Mouse (Mus musculus) mouse embryonic stem cell (cell line): ENCODE measurements at regions not wholly inside any gene's neighbourhood (a gene's known extent, or its start where the extent isn't known, plus 50 kb on each side); places are given as distances from the start of the nearest gene placed in this dataset.

ENCODE experiments used
- in situ Hi-C, 2 experiments: fragments of 300-500 bp; cut with MboI; formaldehyde crosslinking; loops; 1 replicate in 1 of 2; 3 replicates in 1 of 2; pipeline ENCODE4 v1.14.3; 2019 to 2020; ENCODE audit warnings: low sequenced_read_pairs in 2 of 2, low pct_unique_long_range_greater_than_20kb in 1 of 2, mixed read lengths in 1 of 2; ENCODE audit not compliant: unreplicated experiment in 1 of 2

DNA sequence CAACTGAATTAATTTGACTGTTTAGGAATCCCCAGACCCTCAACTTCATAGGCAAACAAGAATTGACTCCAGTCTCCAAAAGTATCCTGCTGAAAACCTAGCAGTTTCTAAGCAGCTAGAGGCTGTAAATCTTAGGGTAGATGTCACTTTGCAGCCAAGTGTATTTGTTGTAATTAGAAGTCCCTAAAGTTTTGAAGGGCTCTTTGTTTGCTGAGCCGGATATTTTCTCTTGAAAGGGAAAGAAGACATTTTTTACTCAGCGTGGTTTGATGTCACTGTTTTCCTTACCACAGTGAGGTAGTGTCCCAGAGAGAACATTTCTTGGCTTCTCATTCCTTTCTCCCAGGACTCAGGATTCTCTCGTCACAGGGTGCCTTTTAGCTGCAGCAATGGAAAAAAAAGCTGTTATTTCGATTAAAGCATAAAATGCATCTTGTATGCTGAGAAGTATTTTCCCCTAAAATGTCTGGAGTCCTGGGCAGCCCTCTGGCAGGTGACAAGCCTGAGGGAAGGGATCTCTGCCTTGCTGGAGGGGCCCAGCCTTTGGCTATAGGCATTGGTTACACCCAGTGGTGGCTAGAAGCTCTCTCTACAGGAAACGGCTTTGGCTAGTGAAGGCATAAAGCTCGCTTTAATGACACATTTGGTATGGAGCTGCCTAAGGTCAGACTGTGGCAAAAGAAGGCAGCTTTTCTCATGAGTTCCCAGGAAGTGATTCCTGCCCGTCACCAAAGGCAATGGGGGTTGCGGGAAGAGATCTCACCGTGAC is 74.1 kb upstream of the Clnk start:
- in situ Hi-C loops = no loop called here

DNA sequence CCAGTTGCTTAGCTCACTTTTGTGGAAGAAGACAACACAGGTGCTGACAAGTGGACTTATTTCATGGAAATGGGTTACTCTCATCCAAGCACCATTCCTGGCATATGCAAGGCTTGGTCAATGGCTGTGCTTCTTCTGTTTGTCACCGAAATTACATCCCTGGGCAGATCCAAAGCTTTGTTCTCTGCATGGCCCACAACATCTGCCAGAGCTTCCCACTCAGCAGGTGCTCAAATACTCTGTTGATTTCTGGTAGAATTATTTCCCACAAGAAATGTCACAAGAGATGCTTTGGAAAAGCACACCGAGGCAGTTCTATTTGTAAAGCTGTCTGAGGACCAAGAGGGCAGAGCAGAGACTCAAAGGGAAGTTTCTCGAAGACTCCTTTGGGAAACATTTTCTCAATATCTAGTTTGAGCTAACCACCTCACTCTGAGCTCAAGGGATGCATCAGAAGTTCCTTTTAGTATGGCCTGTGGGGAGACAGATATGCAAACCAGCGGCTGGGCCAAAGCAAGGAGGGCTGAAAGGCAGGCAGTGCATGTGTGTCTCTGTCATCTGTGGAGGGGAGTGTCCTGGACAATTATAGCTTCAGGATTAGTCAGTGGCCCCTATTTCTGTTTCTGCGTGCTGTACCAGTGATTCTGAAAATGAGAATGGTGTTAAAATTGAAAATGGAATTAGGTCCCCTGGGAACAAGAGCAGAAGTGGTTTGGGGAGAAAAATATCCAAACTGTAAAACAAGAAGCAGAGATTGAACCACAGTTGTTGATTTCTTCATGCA is 69.5 kb upstream of the Clnk start:
- in situ Hi-C loops = no loop called here

DNA sequence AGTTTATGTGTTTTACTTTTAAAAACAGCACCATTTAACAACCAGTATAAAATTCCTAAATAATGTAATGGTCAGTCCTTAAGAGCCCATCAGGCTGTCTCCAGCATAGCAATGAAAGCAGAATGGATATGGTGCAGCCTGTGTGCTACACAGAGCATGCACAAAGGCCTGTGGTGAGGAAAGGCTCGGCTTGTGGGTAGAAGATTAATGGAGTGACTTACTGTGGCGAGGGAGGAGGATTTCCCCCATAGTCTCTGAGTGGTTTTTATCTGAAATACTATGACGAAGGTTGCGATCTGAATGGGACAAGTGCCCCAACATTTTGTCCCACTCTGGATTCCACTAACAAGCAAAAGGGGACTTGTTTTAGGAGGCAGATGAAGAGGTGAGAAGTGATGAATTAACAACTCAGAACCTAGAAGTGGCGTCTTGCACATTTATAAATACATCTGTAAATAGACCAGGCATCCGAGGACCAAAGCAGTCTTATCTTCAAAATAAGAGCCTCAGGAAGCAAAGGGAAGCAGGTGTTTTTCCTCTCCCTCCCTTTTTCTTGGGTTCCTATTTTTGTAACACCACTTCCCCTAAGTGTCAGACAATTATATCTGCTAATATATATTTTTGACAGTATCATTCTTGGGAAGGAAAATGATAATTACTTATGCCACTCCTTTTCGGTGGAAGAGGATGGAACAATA is 55.9 kb upstream of the Clnk start:
- in situ Hi-C loops = no loop called here

DNA sequence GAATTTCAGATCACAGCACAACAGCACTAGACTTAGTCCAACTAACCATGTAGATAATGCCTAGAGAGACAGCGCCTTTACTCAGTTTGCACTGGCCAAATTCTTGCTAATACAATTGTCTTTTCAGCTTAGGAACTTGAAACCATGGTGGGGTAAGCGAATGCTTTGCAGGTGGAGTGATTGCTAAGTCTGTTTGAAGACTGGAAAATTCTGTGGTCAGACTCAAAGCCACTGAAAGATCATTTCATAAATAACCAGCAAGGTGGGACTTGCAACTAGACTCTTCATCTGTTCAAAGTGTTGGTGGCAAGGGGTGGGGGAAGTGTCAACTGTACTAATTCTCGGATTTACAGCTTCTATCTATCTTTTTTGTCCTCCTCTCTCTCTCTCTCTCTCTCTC is 50.4 kb upstream of the Clnk start:
- in situ Hi-C loops = no loop called here
